Mouse (Mus musculus): ENCODE results near the gene Hspa8.
A peak's percentile ranks its signal among the peaks of the same experiment; 100 is the strongest.
"Not testable (repeated sequence)": the region's sequence is repeated elsewhere in the genome, so short reads cannot be mapped to it uniquely, and the experiment has no call there.

Hspa8 gene

GRCm38 (mm10) chr9:40784374-40784967 lies 16.3 kb upstream of the Hspa8 start:
- no peak for DNase-seq (ENCODE audit: low spot score)

DNA sequence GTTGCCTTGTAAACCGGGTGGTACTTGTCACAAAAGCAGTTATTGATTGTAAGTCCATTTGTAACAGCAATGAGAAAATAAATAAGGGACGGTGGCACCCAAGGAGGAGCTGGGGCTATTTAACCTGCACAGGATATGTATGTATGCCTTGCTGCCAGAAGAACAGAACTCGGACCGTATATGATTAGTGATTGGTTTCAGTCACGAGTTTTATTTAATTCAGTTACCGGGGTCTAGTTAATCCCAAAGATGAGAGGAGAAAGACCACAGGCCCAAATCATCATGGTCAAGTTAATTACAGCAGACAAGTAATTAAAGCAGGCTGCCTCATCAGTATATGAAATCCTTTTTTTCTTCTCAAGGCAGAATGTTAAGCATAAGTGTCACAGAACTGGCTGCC lies 15.3 kb upstream of the Hspa8 start:
- DNase-seq (ENCODE audit: low spot score): no peak

DNA sequence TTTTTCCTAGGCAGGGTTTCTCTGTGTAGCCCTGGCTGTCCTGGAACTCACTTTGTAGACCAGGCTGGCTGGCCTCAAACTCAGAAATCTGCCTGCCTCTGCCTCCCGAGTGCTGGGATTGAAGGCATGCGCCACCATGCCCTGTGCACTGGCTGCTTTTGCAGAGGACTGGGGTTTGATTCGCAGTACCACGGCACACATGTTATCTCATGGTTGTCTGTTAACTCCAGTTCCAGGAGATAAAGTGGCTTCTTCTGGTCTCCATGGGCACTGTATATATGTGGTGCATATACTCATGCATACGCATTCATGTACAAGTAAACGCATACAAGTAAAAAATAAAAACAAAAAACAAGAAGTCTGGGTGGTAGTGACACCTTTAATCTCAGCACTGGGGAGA lies 14.0 kb upstream of the Hspa8 start:
- not testable (repeated sequence) for DNase-seq (ENCODE audit: low spot score)

DNA sequence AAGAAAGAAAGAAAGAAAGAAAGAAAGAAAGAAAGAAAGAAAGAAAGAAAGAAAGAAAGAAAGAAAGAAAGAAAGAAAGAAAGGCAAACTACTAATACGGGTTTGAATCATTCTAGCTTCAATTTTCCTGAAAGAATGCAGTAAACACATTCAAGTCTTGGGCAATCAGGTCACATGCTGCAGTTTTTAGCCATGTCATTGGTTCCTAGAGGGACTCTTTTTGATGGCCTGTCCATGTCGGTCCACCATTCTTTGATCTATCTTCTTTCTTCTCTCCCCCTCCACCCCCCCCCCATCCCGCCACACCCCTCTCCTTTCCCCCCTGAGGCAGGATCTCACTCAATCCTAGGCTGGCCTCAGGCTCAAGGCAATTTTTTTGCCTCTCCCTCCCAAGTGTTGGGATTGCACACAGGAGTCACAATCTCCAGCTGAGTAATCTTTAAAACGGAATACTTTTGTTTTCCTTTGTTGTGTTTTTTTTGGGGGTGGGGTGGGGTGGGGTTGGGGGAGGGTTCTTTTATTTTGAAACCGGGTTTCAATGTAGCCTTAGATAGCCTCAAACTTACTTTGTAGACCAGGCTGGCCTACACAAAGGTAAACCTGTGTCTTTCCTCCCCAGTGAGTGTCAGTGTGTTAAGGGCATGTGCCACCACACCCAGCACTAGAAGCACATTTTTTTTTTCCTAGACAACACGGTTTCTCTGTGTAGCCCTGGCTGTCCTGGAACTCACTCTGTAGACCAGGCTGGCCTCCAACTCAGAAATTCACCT lies 8.7 kb upstream of the Hspa8 start:
- no peak for DNase-seq (ENCODE audit: low spot score)

- no peak for DNase-seq (ENCODE audit: low spot score)
Measured at GRCm38 (mm10) chr9:40793581-40793980, 7.2 kb upstream of the Hspa8 start.

DNA sequence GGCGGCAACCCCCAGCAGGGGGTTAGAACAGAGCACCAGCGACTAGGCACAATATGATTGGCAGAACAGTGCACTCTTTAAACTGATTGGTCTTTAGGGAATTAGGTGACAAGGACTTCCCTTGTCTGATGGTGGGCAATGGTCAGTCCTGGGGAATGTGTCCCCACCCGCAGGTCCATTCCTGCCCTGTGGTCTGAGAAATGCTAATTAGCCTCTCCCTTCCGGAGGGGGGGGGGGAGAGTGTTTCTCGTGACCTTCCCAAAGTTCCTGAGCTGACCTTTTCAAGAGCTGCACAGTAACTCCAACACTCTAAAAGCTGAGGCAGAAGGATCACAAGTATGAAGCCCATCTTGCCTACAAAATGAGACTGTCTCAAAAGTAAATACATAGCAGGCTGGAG lies 6.5 kb upstream of the Hspa8 start:
- no peak for DNase-seq (ENCODE audit: low spot score)

GRCm38 (mm10) chr9:40794926-40795325 lies 5.9 kb upstream of the Hspa8 start:
- DNase-seq (ENCODE audit: low spot score): no peak

DNA sequence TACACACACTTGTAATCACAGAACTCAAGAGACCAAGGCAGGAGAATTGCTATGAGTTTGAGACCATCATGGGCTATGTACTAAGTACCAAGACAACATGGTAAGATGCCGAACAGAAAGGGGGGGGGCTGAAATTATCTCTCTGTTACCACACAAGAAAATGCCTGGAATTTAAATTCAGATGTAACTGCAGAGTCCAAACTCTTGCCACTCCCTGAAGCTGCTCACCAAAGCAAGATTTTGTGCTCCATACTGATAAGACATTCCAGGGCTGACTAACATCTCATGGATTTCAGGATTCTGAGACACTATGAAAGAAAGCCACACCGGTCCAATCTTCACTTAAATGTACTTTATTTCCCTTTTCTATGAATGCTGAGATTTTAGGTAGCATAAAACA lies 5.2 kb upstream of the Hspa8 start:
- DNase-seq (ENCODE audit: low spot score): no peak

- no peak for DNase-seq (ENCODE audit: low spot score)
Measured at GRCm38 (mm10) chr9:40796054-40796453, 4.7 kb upstream of the Hspa8 start.

DNA sequence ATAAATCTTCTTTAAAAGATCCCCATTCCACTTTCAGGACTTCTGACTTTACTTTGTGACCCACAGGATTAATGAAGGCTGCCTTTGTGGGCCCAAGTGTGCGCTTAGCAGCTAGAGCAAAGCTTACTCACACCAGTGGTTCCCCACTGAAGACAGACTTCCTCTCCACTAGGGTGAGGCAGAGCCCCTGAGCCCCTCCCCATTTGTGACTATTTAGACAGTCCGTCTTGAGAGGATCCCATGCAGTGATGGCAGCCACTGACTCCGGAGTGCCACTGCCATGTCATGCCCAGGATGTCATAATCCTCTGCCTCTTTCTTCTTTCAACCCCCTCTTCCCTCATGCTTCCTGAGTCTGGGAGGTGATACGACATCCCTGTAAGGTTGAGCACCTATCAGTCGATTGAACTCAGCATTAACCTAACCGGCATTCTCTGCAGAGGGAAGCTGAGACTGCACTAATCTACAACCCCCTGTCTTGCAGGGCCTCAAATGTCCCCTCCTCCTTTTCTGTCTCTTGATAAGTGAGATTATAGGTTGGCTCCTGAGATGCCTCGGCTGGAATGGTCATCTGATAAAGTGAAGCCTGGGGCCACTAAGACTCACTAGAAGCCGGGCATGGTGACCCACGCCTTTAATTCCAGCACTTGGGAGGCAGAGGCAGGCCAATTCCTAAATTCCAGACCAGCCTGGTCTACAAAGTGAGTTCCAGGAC lies 2.4 kb upstream of the Hspa8 start:
- DNase-seq (ENCODE audit: low spot score): no peak

GRCm38 (mm10) chr9:40799112-40799511 lies 1.7 kb upstream of the Hspa8 start:
- DNase-seq (ENCODE audit: low spot score): no peak

GRCm38 (mm10) chr9:40799837-40800501 lies 815 bp upstream of the Hspa8 start:
- peak; percentile 78 for DNase-seq (ENCODE audit: low spot score)

DNA sequence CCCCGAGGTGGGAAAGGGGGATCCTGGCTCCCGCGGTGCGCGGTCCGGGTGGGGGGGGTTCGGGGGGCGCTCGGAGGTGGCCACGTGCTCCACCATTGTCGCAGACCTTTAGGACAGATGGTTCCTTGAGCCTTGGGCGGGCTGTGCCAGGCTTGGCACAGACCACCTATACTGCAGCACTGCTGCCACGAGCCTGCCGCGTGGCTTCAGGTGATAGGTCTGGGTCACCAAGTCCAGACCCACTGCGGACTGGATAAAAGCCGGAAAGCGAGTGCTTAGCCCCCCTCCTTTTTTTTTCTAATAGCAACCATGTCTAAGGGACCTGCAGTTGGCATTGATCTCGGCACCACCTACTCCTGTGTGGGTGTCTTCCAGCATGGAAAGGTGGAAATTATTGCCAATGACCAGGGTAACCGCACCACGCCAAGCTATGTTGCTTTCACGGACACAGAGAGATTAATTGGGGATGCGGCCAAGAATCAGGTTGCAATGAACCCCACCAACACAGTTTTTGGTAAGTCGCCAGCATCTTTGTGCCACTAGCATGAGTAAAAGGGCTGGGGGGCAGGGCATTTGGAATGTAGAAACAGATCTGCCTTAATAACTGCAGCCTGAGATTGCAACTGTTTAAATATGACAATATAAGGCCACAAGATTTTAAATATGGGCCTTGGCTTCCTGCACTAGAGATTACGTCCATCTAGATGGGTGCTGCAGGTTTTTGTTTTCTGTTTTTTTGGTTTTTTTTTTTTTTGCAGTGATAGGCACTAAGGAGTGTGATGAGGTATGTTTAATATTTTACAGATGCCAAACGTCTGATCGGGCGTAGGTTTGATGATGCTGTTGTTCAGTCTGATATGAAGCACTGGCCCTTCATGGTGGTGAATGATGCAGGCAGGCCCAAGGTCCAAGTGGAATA lies 1.1 kb downstream of the Hspa8 start:
- DNase-seq (ENCODE audit: low spot score): not testable (repeated sequence)

DNA sequence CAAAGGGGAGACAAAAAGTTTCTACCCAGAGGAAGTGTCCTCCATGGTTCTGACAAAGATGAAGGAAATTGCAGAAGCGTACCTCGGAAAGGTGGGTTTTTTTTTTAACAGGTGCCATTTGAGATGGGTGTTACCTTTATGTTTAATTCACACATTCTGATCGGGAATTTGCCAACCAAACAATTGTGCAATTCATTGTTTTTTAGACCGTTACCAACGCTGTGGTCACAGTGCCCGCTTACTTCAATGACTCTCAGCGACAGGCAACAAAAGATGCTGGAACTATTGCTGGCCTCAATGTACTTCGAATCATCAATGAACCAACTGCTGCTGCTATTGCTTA lies 1.7 kb downstream of the Hspa8 start:
- DNase-seq (ENCODE audit: low spot score): not testable (repeated sequence)

- not testable (repeated sequence) for DNase-seq (ENCODE audit: low spot score)
Measured at GRCm38 (mm10) chr9:40804576-40804975, 3.8 kb downstream of the Hspa8 start.

- no peak for DNase-seq (ENCODE audit: low spot score)
Measured at GRCm38 (mm10) chr9:40805263-40805662, 4.5 kb downstream of the Hspa8 start.

DNA sequence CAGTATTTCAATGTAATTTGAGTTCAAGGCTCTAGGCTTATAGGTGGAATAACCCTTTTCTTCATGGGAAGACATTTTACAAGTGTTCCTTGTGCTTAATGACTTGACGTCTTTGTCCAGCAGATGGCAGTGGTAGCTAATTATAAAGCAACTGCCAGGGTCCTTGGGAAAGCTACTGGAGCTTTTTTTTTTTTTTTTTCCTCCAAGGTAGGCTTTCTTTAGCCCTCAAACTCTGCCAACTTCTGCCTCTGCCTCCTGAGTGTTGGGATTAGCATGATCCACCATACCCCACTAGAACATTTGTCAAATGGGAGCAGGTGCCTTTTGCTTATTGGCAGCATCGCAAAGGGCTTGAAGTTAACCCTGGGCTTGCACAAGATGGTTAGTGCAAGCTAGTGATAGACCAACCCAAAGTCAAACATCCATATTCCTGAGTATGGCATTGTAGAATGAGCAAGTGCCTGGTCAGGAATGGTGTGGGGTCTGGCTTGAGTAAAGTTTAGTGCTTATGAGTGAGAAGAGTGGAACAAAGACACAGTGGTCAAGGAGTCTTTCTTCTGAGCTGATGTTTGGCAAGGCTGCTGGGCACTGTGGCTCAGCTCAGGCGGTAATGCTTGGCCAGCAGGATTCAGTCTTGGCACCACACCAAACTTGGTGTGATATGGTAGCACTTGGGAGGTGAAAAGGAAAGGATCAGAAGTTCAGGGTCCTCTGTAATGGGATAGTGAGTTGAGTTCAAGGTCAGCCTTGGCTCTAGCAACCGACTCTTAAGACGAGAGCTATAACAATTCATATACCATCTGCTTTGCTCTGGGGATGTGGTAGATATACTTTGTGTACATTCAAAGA lies 5.9 kb downstream of the Hspa8 start:
- DNase-seq (ENCODE audit: low spot score): peak; percentile 37

- DNase-seq (ENCODE audit: low spot score): no peak
Measured at GRCm38 (mm10) chr9:40807289-40807920, 6.6 kb downstream of the Hspa8 start.

GRCm38 (mm10) chr9:40808061-40808906 lies 7.5 kb downstream of the Hspa8 start:
- DNase-seq (ENCODE audit: low spot score): no peak

All from ovary, adult 18-20 months (tissue).